Comparison of ENCODE assay signal across 8 mouse cellular contexts in the genomic region with DNA sequence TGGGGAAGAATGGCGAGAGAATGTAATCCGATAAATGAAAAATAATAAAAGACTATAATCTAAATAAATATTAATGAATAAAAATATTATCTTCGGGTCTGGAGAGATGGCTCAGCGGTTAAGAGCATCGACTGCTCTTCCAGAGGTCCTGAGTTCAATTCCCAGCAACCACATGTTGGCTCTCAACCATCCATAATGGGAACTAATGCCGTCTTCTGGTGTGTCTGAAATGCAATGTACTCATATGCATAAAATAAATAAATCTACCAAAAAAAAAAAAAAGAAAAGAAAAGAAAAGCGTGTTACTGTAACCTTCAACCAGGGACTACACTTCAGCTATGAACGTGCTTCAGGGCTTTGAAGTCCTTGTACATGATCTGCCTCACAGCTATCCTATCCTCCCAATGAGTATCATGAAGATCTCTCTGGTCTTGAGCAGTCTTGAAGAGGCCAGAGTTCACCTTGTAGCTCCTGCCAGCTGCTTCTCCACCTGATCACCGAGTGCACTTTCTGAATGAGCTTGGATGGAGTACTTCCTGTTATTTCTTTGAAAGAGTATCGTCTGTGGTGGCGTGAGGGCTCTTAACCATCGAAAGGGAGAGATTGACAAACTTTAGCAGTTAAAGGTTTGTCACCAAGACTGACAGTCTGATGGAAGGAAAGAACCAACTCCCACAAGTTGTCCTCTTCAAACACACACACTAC. TPM values are rescaled to one million over a fixed set of nuclear protein-coding genes. Genes with fewer than 3 reads are reported as not detected.
DNase-seq lines count a peak whose midpoint lies in the region; ATAC-seq and TF ChIP-seq lines count a peak whose summit lies in the region.

Gene Tsn (minus strand): TSS at position 118 of the 705 bp plus-strand sequence.

- H3K36me3 ChIP-seq in liver, adult 2 months (ENCODE audit: control insufficient read depth, insufficient read depth, low read length) = peaks cover 6% of the 10 kb centered on the region; the same call in 1 of the 2 replicates

- peak within 1 kb of the TSS; percentile 72 for H3K9ac ChIP-seq in liver, adult 2 months (ENCODE audit: low read depth, low read length)

- no peak for TF ChIP-seq POLR2A in liver, adult 2 months (IDR thresholded peaks at IDR 0.05; ENCODE audit: extremely low read depth, insufficient read depth, low read length)

- H3K79me2 ChIP-seq in liver, adult 2 months (ENCODE audit: control insufficient read depth, insufficient read depth, low read length) = no peaks in the 10 kb centered on the region; the same call in 1 of the 2 replicates

- DNase-seq in liver, adult 2 months (ENCODE audit: extremely low read depth, low read depth, low spot score) = no peak
- DNase-seq in liver = no peak
- DNase-seq in heart, adult 8-10 months (ENCODE audit: low spot score) = no peak
- no peak for DNase-seq in layer of hippocampus, postnatal 25 days (ENCODE audit: extremely low spot score in 1 of 2, low spot score in 1 of 2)
- no peak for DNase-seq in spleen, postnatal 36 days (ENCODE audit: low spot score in 2 of 2)
- DNase-seq in frontal cortex, postnatal 25 days (ENCODE audit: low spot score in 2 of 2) = no peak

- no peaks in the 10 kb centered on the region for H3K4me1 ChIP-seq in liver, adult 2 months (ENCODE audit: control insufficient read depth, insufficient read depth, low read length)
- no peaks in the 10 kb centered on the region for H3K4me1 ChIP-seq in brown adipose tissue, adult 24 weeks (ENCODE audit: control insufficient read depth, insufficient read depth, insufficient read length, low read length)

- ATAC-seq in megakaryocyte, adult 5-6 weeks (ENCODE audit: poor library complexity, severe bottlenecking) = no peak

- WGBS in liver, adult 2 months = 48% methylated on average over 12 of the region's 12 CpGs

- no peaks in the 10 kb centered on the region for H3K27me3 ChIP-seq in liver, adult 2 months (ENCODE audit: control insufficient read depth, insufficient read depth, low read length)

- peak within 1 kb of the TSS; percentile 66 for H3K4me3 ChIP-seq in liver, adult 2 months (ENCODE audit: insufficient read depth, low read depth, low read length)
- H3K4me3 ChIP-seq in brown adipose tissue, adult 24 weeks (ENCODE audit: insufficient read depth, low read depth, low read length) = peak within 1 kb of the TSS; percentile 94

- TF ChIP-seq CTCF in liver, adult 2 months (IDR thresholded peaks at IDR 0.05; ENCODE audit: low read depth, low read length) = no peak

- peak within 1 kb of the TSS; percentile 93 for H3K27ac ChIP-seq in liver, adult 2 months (replicated peaks; ENCODE audit: insufficient read depth, low read depth, low read length)
- peak within 1 kb of the TSS; percentile 91 for H3K27ac ChIP-seq in brown adipose tissue, adult 24 weeks (replicated peaks; ENCODE audit: low read depth, low read length)

RNA-seq across cellular contexts. Expression of gene Tsn, which starts in this region (rescaled TPM):
- 28.9 and 34.5 TPM in 2 replicates for total RNA-seq in liver, adult 2 months (2014; rRNA removed)
- polyA plus RNA-seq in liver, adult 2 months (2012; rRNA removed) = 37.0 and 37.1 TPM in 2 replicates
- polyA plus RNA-seq in brown adipose tissue, adult 24 weeks (2012; ENCODE audit: insufficient read depth, insufficient read length, missing spikeins) = 37.9 and 41.4 TPM in 2 replicates
- total RNA-seq in heart, adult 8-10 months (2022) = 10 to 100 TPM; 62.5 to 74.0 (median 67.0) TPM
- total RNA-seq in layer of hippocampus, postnatal 25 days (2021) = 100 to 1,000 TPM; 105 to 106 TPM
- total RNA-seq in megakaryocyte, adult 5-6 weeks (2015) = 44.7 and 48.5 TPM in 2 replicates
- total RNA-seq in megakaryocyte, adult 5-6 weeks (2017) = 35.7 and 43.1 TPM in 2 replicates
